Mouse (Mus musculus) left cerebral cortex, postnatal 14 days (tissue): Measurements from ENCODE around the gene Smg7. TPM values are rescaled to one million over a fixed set of nuclear protein-coding genes. Genes with fewer than 3 reads are reported as not detected.
"Not testable (repeated sequence)": the region's sequence is repeated elsewhere in the genome, so short reads cannot be mapped to it uniquely, and the experiment has no call there.

Experiments
- DNase-seq, 2 experiments: peaks; one replicate each; pipeline ENCODE4 v3.0.0; 2021 to 2022; ENCODE audit warnings: low spot score in 2 of 2, mixed read lengths in 1 of 2
- intact Hi-C: fragments of 180-260 bp; cut with DNase I; formaldehyde crosslinking; loops from one replicate; pipeline ENCODE4 v1.15.1; 2025
- long read RNA-seq, 2 experiments: library from polyadenylated mRNA; stranded (forward); transcript quantifications; one replicate each; pipeline ENCODE4 v2.0.0; 2021
- total RNA-seq, 2 experiments: library from RNA; stranded (reverse); gene quantifications; 2 replicates each; pipeline ENCODE4 v1.2.3; 2021

The Smg7 gene
- total RNA-seq: 10 to 100 TPM; 81.4 to 89.8 TPM
- long read RNA-seq, experiment 1, partial matches to known transcripts: 8 of 19 reads
- long read RNA-seq, experiment 1, other reads (novel, unspliced or antisense): 9 of 19 reads
- long read RNA-seq, experiment 2, full-length matches to known transcripts: 2 of 14 reads
- long read RNA-seq, experiment 2, partial matches to known transcripts: 6 of 14 reads
- long read RNA-seq, experiment 2, other reads (novel, unspliced or antisense): 6 of 14 reads

- intact Hi-C loops: loop anchor here (5.0 kb wide), 3 partner anchors 110 to 135 kb away; partner anchors contain the start of genes Arpc5 and Rgl1
- peak in 1 of 2 experiments; percentile 18 for DNase-seq
These were observed at the start of gene Smg7 for GRCm38 (mm10) chr1:152901765-152902664. TSS of gene Smg7 (minus strand) at chr1:152902646.

- intact Hi-C loops: no loop called here
- no peak for DNase-seq
These were observed 40.5 kb upstream of the Smg7 start for GRCm38 (mm10) chr1:152942977-152943376.

GRCm38 (mm10) chr1:152936365-152936764 lies 33.9 kb upstream of the Smg7 start:
- intact Hi-C loops: no loop called here
- peak in 1 of 2 experiments; percentile 20 for DNase-seq

GRCm38 (mm10) chr1:152935476-152935875 lies 33.0 kb upstream of the Smg7 start:
- peak in 1 of 2 experiments; percentile 35 for DNase-seq
- intact Hi-C loops: no loop called here

GRCm38 (mm10) chr1:152933962-152934361 lies 31.5 kb upstream of the Smg7 start:
- intact Hi-C loops: no loop called here
- no peak for DNase-seq

- DNase-seq: no peak
- intact Hi-C loops: no loop called here
These were observed 19.3 kb upstream of the Smg7 start for GRCm38 (mm10) chr1:152921786-152922185.

- intact Hi-C loops: no loop called here
- no peak for DNase-seq
These were observed 15.2 kb upstream of the Smg7 start for GRCm38 (mm10) chr1:152917626-152918025.

GRCm38 (mm10) chr1:152916936-152917335 lies 14.5 kb upstream of the Smg7 start:
- intact Hi-C loops: no loop called here
- DNase-seq: no peak

- no peak for DNase-seq
- intact Hi-C loops: no loop called here
These were observed 13.3 kb upstream of the Smg7 start for GRCm38 (mm10) chr1:152915766-152916165.

- DNase-seq: no peak
- intact Hi-C loops: no loop called here
These were observed 11.3 kb upstream of the Smg7 start for GRCm38 (mm10) chr1:152913483-152914460.

GRCm38 (mm10) chr1:152904469-152904868 lies 2.0 kb upstream of the Smg7 start:
- DNase-seq: peak; percentile 80
- intact Hi-C loops: loop anchor here (5.0 kb wide), 3 partner anchors 112 to 137 kb away; partner anchors contain the start of genes Arpc5 and Rgl1

GRCm38 (mm10) chr1:152903591-152904135 lies 1.2 kb upstream of the Smg7 start:
- peak in 1 of 2 experiments; percentile 37 for DNase-seq
- intact Hi-C loops: loop anchor here (1.0 to 5.0 kb wide), 4 partner anchors 51 to 136 kb away; partner anchors contain the start of genes Arpc5, Nmnat2 and Rgl1

GRCm38 (mm10) chr1:152902665-152903516 lies 445 bp upstream of the Smg7 start:
- intact Hi-C loops: loop anchor here (1.0 to 5.0 kb wide), 4 partner anchors 51 to 136 kb away; partner anchors contain the start of genes Arpc5, Nmnat2 and Rgl1
- DNase-seq: peak; percentile 97 to 99

GRCm38 (mm10) chr1:152901419-152901764 lies 1.1 kb downstream of the Smg7 start:
- peak in 1 of 2 experiments; percentile 14 for DNase-seq
- intact Hi-C loops: loop anchor here (5.0 kb wide), 3 partner anchors 109 to 136 kb away; partner anchors contain the start of genes Arpc5 and Rgl1

- not testable (repeated sequence) for DNase-seq
These were observed 14.4 kb downstream of the Smg7 start for GRCm38 (mm10) chr1:152888086-152888485.

GRCm38 (mm10) chr1:152871031-152871430 lies 31.4 kb downstream of the Smg7 start:
- DNase-seq: no peak
- intact Hi-C loops: no loop called here

More at GRCm38 (mm10) chr1:152888086-152888485, 14.4 kb downstream of the Smg7 start:
- intact Hi-C loops: not testable (repeated sequence)

GRCm38 (mm10) chr1:152869901-152870300 lies 32.5 kb downstream of the Smg7 start:
- intact Hi-C loops: no loop called here

GRCm38 (mm10) chr1:152846856-152847255 lies 55.6 kb downstream of the Smg7 start:
- DNase-seq: no peak
- intact Hi-C loops: no loop called here

More at GRCm38 (mm10) chr1:152869901-152870300, 32.5 kb downstream of the Smg7 start:
- DNase-seq: no peak
